Mouse (Mus musculus): ENCODE data around the gene Ehmt2.

Ehmt2 gene

GRCm38 (mm10) chr17:34898160-34898586, at the start of gene Ehmt2, which contains the start of gene C2:
Gene Ehmt2 (plus strand): TSS chr17:34898469.
Gene C2 (minus strand): TSS chr17:34898265.
- in situ Hi-C loops (cut with MboI) = no loop called here

- in situ Hi-C loops (cut with MboI) = no loop called here
Measured at GRCm38 (mm10) chr17:34849722-34850516, 48.4 kb upstream of the Ehmt2 start, which contains the start of the genes Skiv2l and Nelfe. Gene Skiv2l (minus strand): TSS chr17:34850210. Gene Nelfe (plus strand): TSS chr17:34850391.

- in situ Hi-C loops (cut with MboI) = no loop called here
Measured at GRCm38 (mm10) chr17:34850517-34851125, 47.6 kb upstream of the Ehmt2 start.

GRCm38 (mm10) chr17:34853511-34853910, 44.8 kb upstream of the Ehmt2 start:
- in situ Hi-C loops (cut with MboI) = no loop called here

GRCm38 (mm10) chr17:34854761-34855160, 43.5 kb upstream of the Ehmt2 start:
- in situ Hi-C loops (cut with MboI) = loop anchor here (5.0 kb wide), 1 partner anchor 58 kb away; the partner anchor contains the start of gene Slc44a4

GRCm38 (mm10) chr17:34855825-34856224, 42.4 kb upstream of the Ehmt2 start:
- in situ Hi-C loops (cut with MboI) = loop anchor here (5.0 kb wide), 1 partner anchor 56 kb away; the partner anchor contains the start of gene Slc44a4

- in situ Hi-C loops (cut with MboI) = loop anchor here (5.0 kb wide), 1 partner anchor 54 kb away; the partner anchor contains the start of gene Slc44a4
Measured at GRCm38 (mm10) chr17:34858670-34859069, 39.6 kb upstream of the Ehmt2 start.

- in situ Hi-C loops (cut with MboI) = no loop called here
Measured at GRCm38 (mm10) chr17:34860514-34860913, 37.8 kb upstream of the Ehmt2 start.

- in situ Hi-C loops (cut with MboI) = no loop called here
Measured at GRCm38 (mm10) chr17:34861704-34862415, 36.4 kb upstream of the Ehmt2 start.

GRCm38 (mm10) chr17:34862416-34863081, 35.7 kb upstream of the Ehmt2 start, which contains the start of gene Cfb:
Gene Cfb (minus strand): TSS chr17:34862518.
- in situ Hi-C loops (cut with MboI) = no loop called here

- in situ Hi-C loops (cut with MboI) = no loop called here
Measured at GRCm38 (mm10) chr17:34865981-34866380, 32.3 kb upstream of the Ehmt2 start.

GRCm38 (mm10) chr17:34874321-34874720, 23.9 kb upstream of the Ehmt2 start:
- in situ Hi-C loops (cut with MboI) = no loop called here

GRCm38 (mm10) chr17:34879336-34879879, 18.9 kb upstream of the Ehmt2 start, which contains the start of gene Zbtb12:
Gene Zbtb12 (plus strand): TSS chr17:34879483.
- in situ Hi-C loops (cut with MboI) = no loop called here

GRCm38 (mm10) chr17:34881166-34881565, 17.1 kb upstream of the Ehmt2 start:
- in situ Hi-C loops (cut with MboI) = no loop called here

GRCm38 (mm10) chr17:34881683-34882310, 16.5 kb upstream of the Ehmt2 start, which contains the start of gene Gm20547:
Gene Gm20547 (minus strand): TSS chr17:34882042.
- in situ Hi-C loops (cut with MboI) = no loop called here

GRCm38 (mm10) chr17:34883332-34883731, 14.9 kb upstream of the Ehmt2 start:
- in situ Hi-C loops (cut with MboI) = no loop called here

- in situ Hi-C loops (cut with MboI) = no loop called here
Measured at GRCm38 (mm10) chr17:34884704-34885103, 13.6 kb upstream of the Ehmt2 start.

GRCm38 (mm10) chr17:34885615-34886014, 12.7 kb upstream of the Ehmt2 start:
- in situ Hi-C loops (cut with MboI) = no loop called here

- in situ Hi-C loops (cut with MboI) = no loop called here
Measured at GRCm38 (mm10) chr17:34887942-34888341, 10.3 kb upstream of the Ehmt2 start.

- in situ Hi-C loops (cut with MboI) = no loop called here
Measured at GRCm38 (mm10) chr17:34890074-34890743, 8.1 kb upstream of the Ehmt2 start.

Measured in mature B cell (primary cell).